In genomic region chr5:31732644-31733338, GRCm38 (mm10) we compare ENCODE assay signal across 19 mouse cellular contexts. TPM values are rescaled to one million over a fixed set of nuclear protein-coding genes. Genes with fewer than 3 reads are reported as not detected.
DNase-seq lines count a peak whose midpoint lies in the region; ATAC-seq lines count a peak whose summit lies in the region.
"Had no signal": no experiment of that assay in that cellular context is flagged by ENCODE, and none has a peak within 500 bp of the region (broad histone marks: within the 10 kb centered on the region; RNA-seq: fewer than 3 reads in every experiment).

No protein-coding gene starts in this region.

- no peaks in the 10 kb centered on the region for H3K9me3 ChIP-seq in kidney, embryonic 15.5 days (replicated peaks)
- no peaks in the 10 kb centered on the region for H3K9me3 ChIP-seq in hindbrain, embryonic 10.5 days
- H3K9me3 ChIP-seq: embryonic facial prominence, embryonic 13.5 days; heart, embryonic 15.5 days; neural tube, embryonic 13.5 days had no signal

- no peaks in the 10 kb centered on the region for H3K36me3 ChIP-seq in kidney, embryonic 15.5 days
- H3K36me3 ChIP-seq in hindbrain, embryonic 10.5 days, result peaks cover 5% of the 10 kb centered on the region
- H3K36me3 ChIP-seq: embryonic facial prominence, embryonic 13.5 days; heart, embryonic 15.5 days; neural tube, embryonic 13.5 days had no signal

- H3K4me1 ChIP-seq in kidney, embryonic 15.5 days, result 0 out of 2 replicates have a peak, but pooled peaks cover 12% of the 10 kb centered on the region
- H3K4me1 ChIP-seq in hindbrain, embryonic 10.5 days (replicated peaks), result no peaks in the 10 kb centered on the region
- H3K4me1 ChIP-seq: embryonic facial prominence, embryonic 13.5 days; heart, embryonic 15.5 days; neural tube, embryonic 13.5 days had no signal

- no peak for DNase-seq in kidney, postnatal 25 days
- DNase-seq in CD4-positive, CD25-positive, alpha-beta regulatory T cell, adult 2 months (ENCODE audit: low read depth, low spot score), result peak; percentile 20
- peak; percentile 34 for DNase-seq in MEL-GATA-1-ER (ENCODE audit: extremely low read depth, low read depth)
- DNase-seq in hindbrain, embryonic 10.5 days (ENCODE audit: low spot score), result no peak
- DNase-seq in gastrocnemius, postnatal 4 days (ENCODE audit: low spot score in 2 of 2), result no peak
- DNase-seq: cerebellum, adult 2 months; forebrain, postnatal 0 days; heart, adult 2 months; liver; liver, postnatal 0 days; lung, postnatal 14 days; thymus, adult 18-20 months had no signal

- WGBS in kidney, embryonic 15.5 days, result 36% methylated on average over 3 of the region's 3 CpGs
- 61% methylated on average over 3 of the region's 3 CpGs for whole genome bisulfite sequencing in hindbrain, embryonic 10.5 days

- no peaks in the 10 kb centered on the region for H3K27me3 ChIP-seq in kidney, embryonic 15.5 days
- no peaks in the 10 kb centered on the region for H3K27me3 ChIP-seq in hindbrain, embryonic 10.5 days (ENCODE audit: insufficient read depth, poor library complexity, severe bottlenecking)
- H3K27me3 ChIP-seq: embryonic facial prominence, embryonic 13.5 days; heart, embryonic 15.5 days; neural tube, embryonic 13.5 days had no signal

- no peak overlapping the region for H3K9ac ChIP-seq in kidney, embryonic 15.5 days
- H3K9ac ChIP-seq: embryonic facial prominence, embryonic 13.5 days; forebrain, postnatal 0 days; heart, embryonic 15.5 days; liver, postnatal 0 days; neural tube, embryonic 13.5 days had no signal

- H3K4me2 ChIP-seq in kidney, embryonic 15.5 days, result no peak overlapping the region
- H3K4me2 ChIP-seq: embryonic facial prominence, embryonic 13.5 days; heart, embryonic 15.5 days; midbrain, embryonic 11.5 days; neural tube, embryonic 13.5 days had no signal

- peak overlapping the region; percentile 45 for H3K27ac ChIP-seq in kidney, embryonic 15.5 days
- no peak overlapping the region for H3K27ac ChIP-seq in hindbrain, embryonic 10.5 days
- H3K27ac ChIP-seq: embryonic facial prominence, embryonic 13.5 days; heart, adult 2 months; heart, embryonic 15.5 days; neural tube, embryonic 13.5 days had no signal

- ATAC-seq in kidney, embryonic 15.5 days (replicated peaks; ENCODE audit: low FRiP score), result no peak
- 0 out of 2 replicates have a peak, but pooled peaks have one; percentile 37 for ATAC-seq in megakaryocyte-erythroid progenitor cell, adult 5-6 weeks (replicated peaks; ENCODE audit: low FRiP score, low TSS enrichment, poor library complexity, severe bottlenecking)
- ATAC-seq: forebrain, postnatal 0 days; intestine, postnatal 0 days; liver, postnatal 0 days had no signal

- H3K4me3 ChIP-seq in kidney, embryonic 15.5 days (replicated peaks), result no peak overlapping the region
- H3K4me3 ChIP-seq in hindbrain, embryonic 10.5 days, result no peak overlapping the region
- H3K4me3 ChIP-seq: embryonic facial prominence, embryonic 13.5 days; heart, adult 2 months; heart, embryonic 15.5 days; neural tube, embryonic 13.5 days had no signal

RNA-seq across cellular contexts. Expression of gene Babam2, which starts 35.3 kb away (rescaled TPM):
- 76.7 and 83.2 TPM in 2 replicates for polyA plus RNA-seq in kidney, embryonic 15.5 days (2015; fragmentation: Nextera tagmentation; extraction: Ambion mirVana)
- 82.0 and 102 TPM in 2 replicates for total RNA-seq in megakaryocyte-erythroid progenitor cell, adult 5-6 weeks (2014; fragmentation: Nextera tagmentation)
- 32.2 and 50.5 TPM in 2 replicates for total RNA-seq in megakaryocyte-erythroid progenitor cell, adult 5-6 weeks (2017)
- 36.8 and 48.5 TPM in 2 replicates for polyA plus RNA-seq in hindbrain, embryonic 10.5 days (2016; fragmentation: Nextera tagmentation; extraction: Ambion mirVana)
- total RNA-seq in gastrocnemius, postnatal 4 days (2021), result 10 to 100 TPM; 45.0 to 51.0 TPM

RNA-seq across cellular contexts. Expression of gene Rbks, which starts 35.4 kb away (rescaled TPM):
- polyA plus RNA-seq in kidney, embryonic 15.5 days (2015; fragmentation: Nextera tagmentation; extraction: Ambion mirVana), result 4.5 and 5.5 TPM in 2 replicates
- total RNA-seq in megakaryocyte-erythroid progenitor cell, adult 5-6 weeks (2014; fragmentation: Nextera tagmentation), result 21.5 and 29.3 TPM in 2 replicates
- total RNA-seq in megakaryocyte-erythroid progenitor cell, adult 5-6 weeks (2017), result 27.3 and 33.7 TPM in 2 replicates
- polyA plus RNA-seq in hindbrain, embryonic 10.5 days (2016; fragmentation: Nextera tagmentation; extraction: Ambion mirVana), result 4.3 and 4.5 TPM in 2 replicates
- total RNA-seq in gastrocnemius, postnatal 4 days (2021), result 1 to 10 TPM; 2.9 to 4.6 TPM

Comparison
In these comparisons a context has a peak if more than half of its experiments do, and no peak if none do; other contexts are left out.
1. DNase-seq: peak in CD4-positive, CD25-positive, alpha-beta regulatory T cell, adult 2 months (single experiment) and MEL-GATA-1-ER (single experiment); none in kidney, postnatal 25 days (0 of 2), hindbrain, embryonic 10.5 days (single experiment) and gastrocnemius, postnatal 4 days (0 of 2).
2. RNA of gene Rbks, which starts 35.4 kb away (total RNA-seq): 21.5 to 33.7 TPM in megakaryocyte-erythroid progenitor cell, adult 5-6 weeks; 2.9 to 4.6 TPM in gastrocnemius, postnatal 4 days; every median in the first group is over 4 times any median in the second.